Mouse (Mus musculus): ENCODE data around the gene Gm35549. TPM values are rescaled to one million over a fixed set of nuclear protein-coding genes. Genes with fewer than 3 reads are reported as not detected.

The Gm35549 gene
- total and polyA plus RNA-seq, 2 experiments from 2014 or later: not detected

DNA sequence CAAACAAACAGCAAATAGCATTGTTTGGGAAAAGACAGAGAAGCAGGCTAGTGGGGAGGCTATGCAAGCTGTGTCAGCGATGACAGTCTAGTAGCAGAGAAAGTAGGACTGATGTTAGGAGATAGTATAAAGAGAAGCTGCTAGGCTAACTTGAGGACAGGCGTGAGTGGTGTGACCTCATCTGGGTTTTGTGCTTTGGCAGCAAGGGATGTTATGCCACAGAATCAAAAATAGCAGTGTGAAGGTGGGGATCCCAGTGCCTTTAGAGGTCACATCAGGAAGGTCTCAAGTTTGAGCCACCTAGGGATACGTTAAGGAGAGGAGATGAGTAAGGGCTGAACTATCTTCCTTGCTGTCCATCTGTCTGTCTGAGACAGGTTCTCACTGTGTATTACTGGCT lies 33.6 kb downstream of the Gm35549 start:
- ATAC-seq (no peak), DNase-seq (no peak)
- Histone ChIP-seq H3K9ac (no peak overlapping the region), H3K4me2 (ENCODE audit: low read depth) (no peak overlapping the region), H3K27ac (ENCODE audit: low read depth, low read length) (no peak overlapping the region), H3K36me3 (ENCODE audit: insufficient read depth) (peaks cover 22% of the 10 kb centered on the region; the same call in 1 of the 2 replicates), H3K4me1 (ENCODE audit: insufficient read depth) (0 out of 2 replicates have a peak, but pooled peaks cover 3% of the 10 kb centered on the region), H3K4me3 (ENCODE audit: low read depth, low read length) (no peak overlapping the region), H3K27me3 (ENCODE audit: insufficient read depth, low read length) (no peaks in the 10 kb centered on the region), H3K9me3 (ENCODE audit: low read length) (no peaks in the 10 kb centered on the region)
- WGBS: 93% methylated on average over 3 of the region's 3 CpGs
- no peak for TF ChIP-seq CTCF (IDR thresholded peaks at IDR 0.05; ENCODE audit: low read depth)

DNA sequence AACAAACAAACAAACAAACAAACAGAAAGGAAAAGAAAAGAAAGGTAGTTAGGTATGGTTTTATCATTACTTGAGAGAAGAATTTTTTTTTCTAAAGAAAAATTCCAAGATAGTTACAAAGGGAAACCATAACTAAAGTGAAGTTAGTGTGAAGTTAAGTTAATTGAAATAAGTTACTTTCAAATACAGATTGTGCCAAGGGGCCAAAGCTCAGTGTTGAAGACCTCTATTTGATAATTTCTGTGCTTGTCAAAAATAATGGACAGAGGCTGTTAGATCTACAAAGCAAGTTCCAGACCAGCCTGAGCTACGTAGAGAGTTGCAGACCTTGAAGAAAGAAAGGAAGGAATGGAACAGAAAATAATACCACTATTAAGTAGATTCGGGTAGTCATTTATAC lies 36.6 kb downstream of the Gm35549 start:
- Histone ChIP-seq H3K27ac (ENCODE audit: low read depth, low read length) (no peak overlapping the region), H3K36me3 (ENCODE audit: insufficient read depth) (peaks cover 5% of the 10 kb centered on the region; the same call in 1 of the 2 replicates), H3K27me3 (ENCODE audit: insufficient read depth, low read length) (no peaks in the 10 kb centered on the region), H3K4me3 (ENCODE audit: low read depth, low read length) (no peak overlapping the region), H3K9ac (no peak overlapping the region), H3K4me2 (ENCODE audit: low read depth) (no peak overlapping the region), H3K9me3 (ENCODE audit: low read length) (no peaks in the 10 kb centered on the region), H3K4me1 (ENCODE audit: insufficient read depth) (0 out of 2 replicates have a peak, but pooled peaks cover 3% of the 10 kb centered on the region)
- no peak for ATAC-seq
- 96% methylated on average over 2 of the region's 2 CpGs for WGBS
- no peak for DNase-seq
- TF ChIP-seq CTCF (IDR thresholded peaks at IDR 0.05; ENCODE audit: low read depth): no peak

DNA sequence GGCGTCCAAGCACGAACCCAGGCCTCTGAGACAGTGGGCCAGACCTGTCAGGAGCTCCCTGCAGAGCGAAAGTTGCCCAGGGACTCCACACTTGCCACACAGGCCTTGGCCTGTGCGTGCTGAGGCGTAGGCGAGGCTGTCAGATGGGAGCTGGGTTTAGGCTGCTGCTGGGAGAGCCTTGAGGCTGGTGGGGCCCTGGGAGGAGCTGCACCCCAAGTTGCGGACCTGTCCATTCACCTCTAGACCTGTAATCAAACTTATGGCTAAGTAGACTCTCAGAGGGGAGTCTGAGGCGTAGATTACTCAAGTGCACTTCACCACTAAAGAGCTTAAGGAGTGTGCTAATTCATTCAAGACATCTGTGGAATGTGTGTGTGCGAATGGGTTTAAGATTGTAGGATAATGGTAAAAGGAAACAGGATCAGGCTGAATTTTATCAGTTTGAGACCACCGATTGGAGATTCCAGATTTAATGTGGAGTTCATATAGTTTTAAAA lies 37.9 kb downstream of the Gm35549 start:
- Histone ChIP-seq H3K9ac (peak overlapping the region; percentile 72), H3K9me3 (ENCODE audit: low read length) (no peaks in the 10 kb centered on the region), H3K36me3 (ENCODE audit: insufficient read depth) (no peaks in the 10 kb centered on the region), H3K4me2 (ENCODE audit: low read depth) (peak overlapping the region; percentile 70), H3K4me1 (ENCODE audit: insufficient read depth) (0 out of 2 replicates have a peak, but pooled peaks cover 3% of the 10 kb centered on the region), H3K4me3 (ENCODE audit: low read depth, low read length) (peak overlapping the region; percentile 60), H3K27me3 (ENCODE audit: insufficient read depth, low read length) (no peaks in the 10 kb centered on the region), H3K27ac (ENCODE audit: low read depth, low read length) (peak overlapping the region; percentile 90)
- ATAC-seq (peak; percentile 15; the same call in 1 of the 2 replicates), DNase-seq (no peak)
- WGBS: 11% methylated on average over 10 of the region's 10 CpGs
- no peak; the same call in 1 of the 2 replicates for TF ChIP-seq CTCF (IDR thresholded peaks at IDR 0.05; ENCODE audit: low read depth)

DNA sequence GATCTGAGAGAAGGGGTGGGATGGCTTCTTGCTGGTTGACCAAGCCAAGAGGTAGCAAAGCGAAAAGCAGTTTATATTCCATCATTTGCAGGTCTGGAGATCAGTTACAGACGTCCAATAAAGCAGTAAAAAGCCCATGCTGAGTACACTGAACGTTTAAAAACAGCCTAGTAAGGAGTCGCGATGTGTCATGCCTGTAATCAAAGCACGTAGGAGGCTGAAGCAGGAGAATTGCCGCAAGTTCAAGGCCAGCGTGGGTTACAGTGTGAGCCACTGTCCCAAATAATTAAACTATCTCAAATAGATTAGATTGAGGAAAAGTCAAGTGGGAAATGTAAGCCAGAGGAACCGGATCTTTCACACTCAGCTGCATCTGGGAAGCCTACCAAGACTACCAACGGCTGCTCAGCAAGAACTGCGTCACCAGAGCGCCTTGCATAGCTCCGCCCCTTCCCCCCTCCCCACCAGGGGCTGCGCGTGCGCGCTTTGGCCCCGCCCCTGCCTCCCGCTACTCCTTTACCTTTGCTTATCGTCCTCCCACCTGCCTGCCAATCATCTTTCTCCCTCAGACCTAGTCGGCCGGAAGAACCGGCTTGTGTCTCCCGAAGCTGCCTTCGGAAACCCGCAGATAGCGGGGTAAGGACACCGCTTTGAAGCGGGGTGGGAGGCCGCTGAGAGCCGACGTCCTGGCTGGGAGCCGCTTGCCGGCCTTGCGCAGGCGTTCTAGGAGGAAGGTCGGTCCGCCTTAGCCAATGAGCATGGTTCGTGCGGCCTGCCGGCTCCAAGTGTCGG lies 38.6 kb downstream of the Gm35549 start, which contains the start of gene Tcaim:
Gene Tcaim (plus strand): TSS at position 487 of the 792 bp plus-strand sequence.
- 9% methylated on average over 42 of the region's 42 CpGs for WGBS
- DNase-seq: peak; percentile 97
- Histone ChIP-seq H3K27ac (ENCODE audit: low read depth, low read length) (peak within 1 kb of the TSS; percentile 90), H3K27me3 (ENCODE audit: insufficient read depth, low read length) (no peaks in the 10 kb centered on the region), H3K4me2 (ENCODE audit: low read depth) (peak within 1 kb of the TSS; percentile 70), H3K36me3 (ENCODE audit: insufficient read depth) (no peaks in the 10 kb centered on the region), H3K9me3 (ENCODE audit: low read length) (no peaks in the 10 kb centered on the region), H3K4me1 (ENCODE audit: insufficient read depth) (0 out of 2 replicates have a peak, but pooled peaks cover 3% of the 10 kb centered on the region), H3K9ac (peak within 1 kb of the TSS; percentile 72), H3K4me3 (ENCODE audit: low read depth, low read length) (peak within 1 kb of the TSS; percentile 60)
- TF ChIP-seq CTCF (IDR thresholded peaks at IDR 0.05; ENCODE audit: low read depth): no peak
- ATAC-seq: peak; percentile 99

GRCm38 (mm10) chr9:122786534-122786933 lies 57.3 kb downstream of the Gm35549 start:
- H3K4me3 ChIP-seq (ENCODE audit: low read depth, low read length): no peak overlapping the region
- H3K27me3 ChIP-seq (ENCODE audit: insufficient read depth, low read length): no peaks in the 10 kb centered on the region
- ATAC-seq: no peak
- no peak overlapping the region for H3K4me2 ChIP-seq (ENCODE audit: low read depth)
- no peaks in the 10 kb centered on the region for H3K36me3 ChIP-seq (ENCODE audit: insufficient read depth)
- no peak for TF ChIP-seq CTCF (IDR thresholded peaks at IDR 0.05; ENCODE audit: low read depth)
- no peaks in the 10 kb centered on the region for H3K4me1 ChIP-seq (ENCODE audit: insufficient read depth)
- no peak overlapping the region for H3K9ac ChIP-seq
- H3K9me3 ChIP-seq (ENCODE audit: low read length): no peaks in the 10 kb centered on the region
- DNase-seq: no peak
- WGBS: 95% methylated on average over 1 of the region's 1 CpGs
- H3K27ac ChIP-seq (ENCODE audit: low read depth, low read length): no peak overlapping the region

DNA sequence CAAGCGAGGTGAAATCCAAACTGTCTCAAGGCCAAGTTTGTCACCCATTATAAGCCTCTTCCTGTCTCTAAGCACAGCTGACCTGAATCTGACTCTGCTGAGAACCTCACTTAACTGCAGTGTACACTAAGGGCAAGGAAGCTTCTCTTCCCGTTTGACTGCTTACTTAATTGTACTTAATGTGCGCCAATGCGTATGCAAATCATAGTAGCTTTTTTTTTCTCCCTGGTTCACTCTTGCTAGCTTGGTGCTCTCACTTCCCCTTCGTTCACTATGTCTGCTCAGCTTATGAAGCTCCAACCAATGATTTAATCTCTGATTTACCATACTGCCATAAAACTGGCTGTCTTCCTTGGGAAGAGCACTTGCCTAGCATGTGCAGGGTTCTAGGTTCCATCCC lies 58.6 kb downstream of the Gm35549 start:
- H3K27ac ChIP-seq (ENCODE audit: low read depth, low read length): no peak overlapping the region
- no peaks in the 10 kb centered on the region for H3K9me3 ChIP-seq (ENCODE audit: low read length)
- H3K9ac ChIP-seq: no peak overlapping the region
- no peak for DNase-seq
- TF ChIP-seq CTCF (IDR thresholded peaks at IDR 0.05; ENCODE audit: low read depth): no peak
- 74% methylated on average over 5 of the region's 5 CpGs for WGBS
- H3K4me2 ChIP-seq (ENCODE audit: low read depth): no peak overlapping the region
- no peaks in the 10 kb centered on the region for H3K4me1 ChIP-seq (ENCODE audit: insufficient read depth)
- H3K27me3 ChIP-seq (ENCODE audit: insufficient read depth, low read length): no peaks in the 10 kb centered on the region
- H3K36me3 ChIP-seq (ENCODE audit: insufficient read depth): no peaks in the 10 kb centered on the region
- no peak overlapping the region for H3K4me3 ChIP-seq (ENCODE audit: low read depth, low read length)
- no peak for ATAC-seq

Other genes with a start within 250 kb of the Gm35549 start
- not detected in 2 replicates for gene Topaz1, start 96.7 kb downstream of the Gm35549 start, total RNA-seq (2014; rRNA removed)
- gene Topaz1, start 96.7 kb downstream of the Gm35549 start, polyA plus RNA-seq (2015; fragmentation: Nextera tagmentation; extraction: Ambion mirVana): 0.05 TPM in 1 of 2 replicates, not detected in the other
- gene Tcaim, start 38.5 kb downstream of the Gm35549 start, total RNA-seq (2014; rRNA removed): 15.4 and 18.7 TPM in 2 replicates
- 3.8 and 5.4 TPM in 2 replicates for gene Tcaim, start 38.5 kb downstream of the Gm35549 start, polyA plus RNA-seq (2015; fragmentation: Nextera tagmentation; extraction: Ambion mirVana)
- 124 and 155 TPM in 2 replicates for gene Zfp445, start 22.0 kb upstream of the Gm35549 start, total RNA-seq (2014; rRNA removed)
- 43.0 and 69.4 TPM in 2 replicates for gene Zfp445, start 22.0 kb upstream of the Gm35549 start, polyA plus RNA-seq (2015; fragmentation: Nextera tagmentation; extraction: Ambion mirVana)
- 7.1 and 12.6 TPM in 2 replicates for gene Zkscan7, start 41.6 kb upstream of the Gm35549 start, total RNA-seq (2014; rRNA removed)
- gene Zkscan7, start 41.6 kb upstream of the Gm35549 start, polyA plus RNA-seq (2015; fragmentation: Nextera tagmentation; extraction: Ambion mirVana): 0.83 and 1.6 TPM in 2 replicates
- 12.3 and 12.6 TPM in 2 replicates for gene Zfp105, start 79.0 kb upstream of the Gm35549 start, total RNA-seq (2014; rRNA removed)
- 5.6 and 7.0 TPM in 2 replicates for gene Zfp105, start 79.0 kb upstream of the Gm35549 start, polyA plus RNA-seq (2015; fragmentation: Nextera tagmentation; extraction: Ambion mirVana)
- gene 1110059G10Rik, start 107.0 kb upstream of the Gm35549 start, total RNA-seq (2014; rRNA removed): 13.0 and 23.2 TPM in 2 replicates
- gene 1110059G10Rik, start 107.0 kb upstream of the Gm35549 start, polyA plus RNA-seq (2015; fragmentation: Nextera tagmentation; extraction: Ambion mirVana): 41.4 and 53.1 TPM in 2 replicates
- gene Kif15, start 107.0 kb upstream of the Gm35549 start, total RNA-seq (2014; rRNA removed): 8.4 and 14.2 TPM in 2 replicates
- 3.8 and 5.6 TPM in 2 replicates for gene Kif15, start 107.0 kb upstream of the Gm35549 start, polyA plus RNA-seq (2015; fragmentation: Nextera tagmentation; extraction: Ambion mirVana)
- 17.7 and 21.9 TPM in 2 replicates for gene Tmem42, start 177.3 kb upstream of the Gm35549 start, total RNA-seq (2014; rRNA removed)
- 33.6 and 38.3 TPM in 2 replicates for gene Tmem42, start 177.3 kb upstream of the Gm35549 start, polyA plus RNA-seq (2015; fragmentation: Nextera tagmentation; extraction: Ambion mirVana)
- 0.52 and 0.54 TPM in 2 replicates for gene Tgm4, start 190.7 kb upstream of the Gm35549 start, total RNA-seq (2014; rRNA removed)
- gene Tgm4, start 190.7 kb upstream of the Gm35549 start, polyA plus RNA-seq (2015; fragmentation: Nextera tagmentation; extraction: Ambion mirVana): 0.46 and 0.48 TPM in 2 replicates